Mouse (Mus musculus): ENCODE measurements around the gene Stoml3. TPM values are rescaled to one million over a fixed set of nuclear protein-coding genes. Genes with fewer than 3 reads are reported as not detected.

The Stoml3 gene
- total RNA-seq (2021): not detected
- long read RNA-seq, experiment 1: 0 reads
- long read RNA-seq, experiment 2: 0 reads

GRCm38 (mm10) chr3:53488353-53488752 is at the start of gene Stoml3:
TSS of gene Stoml3 (plus strand) at chr3:53488653.
- DNase-seq (ENCODE audit: low spot score in 2 of 2): no peak

- no peak for DNase-seq (ENCODE audit: low spot score in 2 of 2)
Measured at GRCm38 (mm10) chr3:53445540-53445939, 42.9 kb upstream of the Stoml3 start.

GRCm38 (mm10) chr3:53446801-53447200 is 41.7 kb upstream of the Stoml3 start:
- DNase-seq (ENCODE audit: low spot score in 2 of 2): no peak

GRCm38 (mm10) chr3:53448208-53448607 is 40.2 kb upstream of the Stoml3 start:
- peak in 1 of 2 experiments; percentile 22 for DNase-seq (ENCODE audit: low spot score in 2 of 2)

DNA sequence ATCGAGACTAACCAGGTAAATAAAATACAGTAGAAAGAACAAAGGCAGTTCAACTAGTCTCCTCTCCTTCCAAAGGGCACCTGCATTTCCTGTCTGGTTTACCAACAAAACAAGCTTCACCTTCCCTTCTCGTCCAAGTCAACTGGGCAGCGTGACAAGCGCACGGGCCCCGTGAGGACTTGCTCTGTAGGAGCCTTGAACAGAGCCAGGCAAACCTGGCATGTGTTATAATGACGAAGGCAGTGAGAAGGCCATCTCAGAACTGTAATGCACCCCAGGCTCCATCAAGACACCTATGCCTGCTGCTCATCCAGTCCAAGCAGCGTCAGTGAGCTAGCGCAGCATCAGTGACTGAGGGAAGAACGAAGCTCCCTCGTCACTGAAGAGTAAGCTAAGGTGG is 37.8 kb upstream of the Stoml3 start:
- DNase-seq (ENCODE audit: low spot score in 2 of 2): no peak

- DNase-seq (ENCODE audit: low spot score in 2 of 2): no peak
Measured at GRCm38 (mm10) chr3:53452351-53452750, 36.1 kb upstream of the Stoml3 start.

DNA sequence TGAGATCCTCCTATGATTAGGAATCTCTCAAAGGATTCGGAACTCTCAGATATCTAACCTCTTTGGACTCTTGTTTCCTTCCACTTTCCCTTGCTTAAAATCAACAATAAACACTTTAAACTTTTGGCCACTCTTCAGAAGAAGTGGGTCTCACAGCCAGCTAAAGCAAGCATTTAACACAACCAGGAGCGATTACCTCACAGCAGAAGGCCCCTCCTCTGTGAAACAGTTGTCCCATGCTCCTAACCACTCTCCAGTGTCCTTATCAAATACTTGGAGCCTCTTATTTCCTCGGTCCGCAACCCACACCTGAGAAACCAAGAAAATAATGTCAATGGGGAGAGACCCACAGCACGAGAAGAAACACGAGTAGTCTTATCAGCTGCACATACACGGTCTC is 35.1 kb upstream of the Stoml3 start:
- DNase-seq (ENCODE audit: low spot score in 2 of 2): no peak

DNA sequence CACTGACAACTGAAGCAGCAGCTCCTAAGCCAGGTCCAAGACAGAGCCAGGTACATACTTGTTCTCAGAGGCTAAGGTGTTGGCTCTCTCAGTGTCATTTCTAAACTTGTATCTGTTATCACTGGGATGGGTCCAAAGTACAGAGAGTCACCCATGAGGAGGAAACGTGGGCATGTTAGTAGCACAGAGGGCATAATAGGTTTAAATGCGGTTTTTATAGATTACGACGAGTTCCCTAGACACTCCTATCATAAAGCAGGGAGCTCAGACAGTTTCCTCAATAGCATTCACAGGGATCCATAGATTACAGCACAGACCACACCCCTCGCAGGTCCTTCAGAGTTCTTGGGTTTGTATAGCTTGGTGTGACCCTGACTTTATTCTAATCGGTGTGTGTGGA is 34.4 kb upstream of the Stoml3 start:
- no peak for DNase-seq (ENCODE audit: low spot score in 2 of 2)

- DNase-seq (ENCODE audit: low spot score in 2 of 2): no peak
Measured at GRCm38 (mm10) chr3:53454561-53454960, 33.9 kb upstream of the Stoml3 start.

DNA sequence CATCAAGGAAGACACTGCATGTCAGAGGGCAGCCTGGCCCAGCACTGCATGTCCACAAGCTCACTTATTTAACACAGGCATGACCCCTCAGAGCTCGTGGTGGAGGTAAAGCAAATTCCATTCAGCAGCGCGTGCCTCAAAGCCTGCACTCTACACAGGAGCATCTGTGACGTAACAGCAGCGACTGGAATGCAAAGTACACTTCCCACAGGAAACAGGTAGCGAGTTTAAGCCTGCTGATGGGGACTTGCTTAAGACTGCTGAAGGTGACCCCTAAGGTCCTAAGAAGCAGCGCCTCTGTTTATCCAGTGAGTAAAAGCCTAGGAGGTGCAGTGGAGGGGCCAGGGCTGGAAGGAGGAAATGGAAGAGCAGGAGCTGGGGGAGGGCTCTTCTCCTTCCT is 33.5 kb upstream of the Stoml3 start:
- no peak for DNase-seq (ENCODE audit: low spot score in 2 of 2)

DNA sequence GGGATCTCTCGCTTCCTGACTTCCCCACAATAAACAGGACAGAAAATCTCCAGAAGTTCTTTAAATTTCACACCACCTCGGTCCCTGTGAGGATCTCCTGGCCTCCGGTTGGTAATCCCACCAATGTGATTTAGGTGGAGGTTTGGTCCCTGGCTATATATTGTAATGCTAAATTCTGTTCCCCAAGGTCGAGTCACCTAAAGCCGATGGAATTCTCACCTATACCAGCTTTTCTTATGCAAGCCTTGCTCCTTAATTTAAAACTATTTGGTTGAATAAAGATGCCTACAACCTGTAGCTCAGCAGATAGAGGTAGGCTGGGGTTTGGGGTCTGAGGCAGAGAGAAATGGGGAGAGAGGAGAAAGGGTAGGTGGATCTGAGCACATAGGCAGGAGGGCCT is 30.7 kb upstream of the Stoml3 start:
- no peak for DNase-seq (ENCODE audit: low spot score in 2 of 2)

DNA sequence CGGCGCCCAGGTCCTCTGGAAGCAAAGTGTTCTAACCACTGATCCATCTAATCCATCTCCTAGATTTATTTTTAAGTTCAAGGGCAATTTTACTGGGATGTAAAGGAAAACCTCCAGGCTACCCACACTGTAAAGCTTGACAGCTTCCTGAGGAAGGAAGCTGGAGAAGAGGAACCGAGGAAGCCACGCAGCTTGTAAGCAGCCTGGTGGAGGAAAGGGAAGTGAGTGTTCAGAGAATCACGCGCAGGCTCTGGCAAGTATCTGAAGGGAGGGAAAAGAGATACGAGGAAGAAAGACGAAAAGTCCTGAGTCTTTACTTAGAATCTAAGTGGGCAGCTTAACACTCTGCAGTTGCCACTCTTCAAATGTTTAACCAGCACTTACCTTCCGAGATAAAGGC is 28.3 kb upstream of the Stoml3 start:
- no peak for DNase-seq (ENCODE audit: low spot score in 2 of 2)

GRCm38 (mm10) chr3:53462701-53463045 is 25.8 kb upstream of the Stoml3 start:
- DNase-seq (ENCODE audit: low spot score in 2 of 2): no peak

DNA sequence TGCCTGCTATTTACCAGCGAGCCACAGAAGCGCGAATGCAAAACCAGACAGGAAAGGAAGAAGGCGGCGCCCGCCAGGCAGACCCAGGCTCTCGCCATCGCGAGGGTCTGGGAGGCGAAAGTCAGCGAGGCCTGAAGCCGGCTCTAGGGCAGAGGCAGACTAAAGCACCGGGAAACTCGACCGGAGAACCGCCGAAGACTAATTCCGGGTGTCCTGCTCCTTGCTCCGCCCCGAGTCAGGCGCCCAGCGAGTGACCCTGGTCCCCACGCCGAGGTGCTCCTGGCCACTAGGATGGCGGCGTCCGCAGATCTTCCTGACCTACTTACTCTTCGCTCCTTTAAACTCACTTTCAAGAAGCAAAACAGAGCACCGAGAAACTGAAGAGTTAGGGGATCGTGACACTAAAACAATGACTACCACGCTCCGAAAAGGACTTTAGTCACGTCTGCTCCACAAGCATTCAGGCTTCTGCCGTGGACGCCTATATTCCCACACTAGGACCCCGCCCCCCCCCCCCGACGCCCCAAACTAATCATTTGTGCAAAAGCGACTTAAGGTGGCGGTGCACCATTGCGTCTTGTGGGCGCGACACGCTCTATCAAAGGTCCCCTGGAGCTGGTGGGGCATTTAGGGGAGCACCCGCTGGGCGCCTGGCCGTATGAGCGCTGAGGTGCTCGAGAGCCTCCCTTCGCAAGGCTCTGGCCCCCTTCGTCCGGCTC is 25.2 kb upstream of the Stoml3 start, which contains the start of the genes Nhlrc3 and Proser1:
Gene Nhlrc3, minus strand, starts transcription at position 287 of the 719 bp plus-strand sequence.
Gene Proser1, plus strand, starts transcription at position 621 of the 719 bp plus-strand sequence.
- DNase-seq (ENCODE audit: low spot score in 2 of 2): peak; percentile 96 to 97

- no peak for DNase-seq (ENCODE audit: low spot score in 2 of 2)
Measured at GRCm38 (mm10) chr3:53463765-53464114, 24.7 kb upstream of the Stoml3 start.

GRCm38 (mm10) chr3:53464146-53464698 is 24.2 kb upstream of the Stoml3 start:
- no peak for DNase-seq (ENCODE audit: low spot score in 2 of 2)

- DNase-seq (ENCODE audit: low spot score in 2 of 2): no peak
Measured at GRCm38 (mm10) chr3:53465330-53465729, 23.1 kb upstream of the Stoml3 start.

GRCm38 (mm10) chr3:53466481-53466880 is 22.0 kb upstream of the Stoml3 start:
- DNase-seq (ENCODE audit: low spot score in 2 of 2): no peak

DNA sequence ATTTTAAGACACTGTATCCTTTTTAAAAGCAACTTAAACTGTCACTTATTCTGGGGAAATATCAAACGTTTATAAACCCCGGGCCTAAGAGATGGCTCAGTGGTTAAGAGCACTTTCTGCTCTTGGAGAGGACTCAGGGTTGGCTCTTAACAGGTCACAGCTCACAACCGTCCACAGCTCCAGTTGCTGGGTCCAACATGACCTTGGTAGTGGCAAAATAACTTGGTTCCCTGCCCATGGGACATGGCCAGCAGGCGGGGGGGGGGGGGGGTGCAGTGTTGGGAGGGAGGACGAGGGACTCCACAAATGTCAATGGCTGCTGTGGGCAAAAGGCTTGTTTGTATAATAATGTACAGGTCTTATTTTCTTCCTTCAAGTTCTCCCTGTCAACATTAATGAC is 21.1 kb upstream of the Stoml3 start:
- DNase-seq (ENCODE audit: low spot score in 2 of 2): no peak

DNA sequence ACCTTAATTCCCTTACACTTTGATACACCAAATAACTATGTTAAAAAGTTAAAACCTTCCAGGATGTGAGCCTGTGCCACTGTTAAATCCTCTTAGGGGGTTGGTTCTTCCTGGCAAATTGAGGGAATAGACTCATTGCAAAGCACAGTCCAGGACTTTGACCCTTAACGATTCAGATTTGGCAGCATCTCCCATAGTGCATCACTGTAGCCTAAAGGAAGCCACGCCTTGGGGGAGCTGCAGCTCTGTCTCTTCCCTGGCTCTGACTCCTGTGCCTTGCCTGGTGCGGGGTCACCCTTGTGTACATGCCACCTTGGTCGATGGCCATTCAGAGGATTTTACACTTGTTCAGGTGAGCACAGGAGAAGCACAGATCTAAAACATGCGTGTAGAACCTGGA is 18.8 kb upstream of the Stoml3 start:
- no peak for DNase-seq (ENCODE audit: low spot score in 2 of 2)

GRCm38 (mm10) chr3:53472061-53472460 is 16.4 kb upstream of the Stoml3 start:
- no peak for DNase-seq (ENCODE audit: low spot score in 2 of 2)

DNA sequence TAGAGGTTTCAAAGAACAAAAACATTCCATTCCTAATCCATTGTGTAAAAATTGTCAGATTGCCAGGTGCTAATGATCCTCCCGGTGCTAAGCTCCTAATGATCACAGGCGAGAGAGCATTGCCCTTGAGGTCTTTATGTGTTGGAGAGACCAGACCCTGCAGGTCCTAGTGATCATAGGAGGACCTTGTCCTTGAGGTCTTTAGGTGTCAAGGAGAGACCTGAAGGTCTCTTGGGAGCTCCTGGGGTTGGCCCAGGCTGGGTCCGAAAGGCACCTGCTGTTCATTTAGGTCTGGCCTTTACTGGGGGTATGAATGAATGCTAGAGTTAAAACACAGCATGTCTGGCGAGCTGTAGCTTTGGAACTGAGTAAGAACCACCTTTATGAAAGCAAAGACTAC is 14.3 kb upstream of the Stoml3 start:
- no peak for DNase-seq (ENCODE audit: low spot score in 2 of 2)

DNA sequence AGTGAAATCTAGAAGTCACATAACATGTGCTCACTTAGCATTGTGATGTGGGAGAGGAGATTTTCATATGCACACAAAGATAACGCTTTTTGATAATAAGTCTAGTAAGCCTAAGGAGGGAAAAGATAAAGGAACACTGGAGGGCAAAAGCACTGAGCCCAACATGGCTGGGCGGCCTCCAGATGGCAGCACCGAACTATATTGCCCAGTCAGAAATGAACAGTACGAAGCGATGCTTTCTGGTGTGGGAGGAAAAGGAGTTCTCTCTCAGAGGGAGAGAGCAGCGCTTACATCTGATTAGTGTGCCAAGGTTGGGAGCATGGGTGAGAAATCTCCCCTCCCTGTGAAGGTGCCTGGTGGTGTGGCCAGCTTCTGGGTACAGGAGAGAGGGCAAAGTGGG is 12.6 kb upstream of the Stoml3 start:
- DNase-seq (ENCODE audit: low spot score in 2 of 2): no peak
